Mouse (Mus musculus) erythroblast, adult 5-6 weeks (primary cell): ENCODE results near the gene Apobec1. TPM values are rescaled to one million over a fixed set of nuclear protein-coding genes. Genes with fewer than 3 reads are reported as not detected.
"Not testable (repeated sequence)": the region's sequence is repeated elsewhere in the genome, so short reads cannot be mapped to it uniquely, and the experiment has no call there.

Experiments
- ATAC-seq: replicated peaks from 2 replicates; pipeline ENCODE4 v1.8.0; 2016; ENCODE audit warnings: moderate number of reproducible peaks, mild to moderate bottlenecking, moderate TSS enrichment, inconsistent platforms; ENCODE audit not compliant: poor library complexity, low FRiP score, severe bottlenecking
- total RNA-seq, 2 experiments: library from RNA; stranded (forward) in 1 of 2; stranded (reverse) in 1 of 2; fragments of 150-400 nt in 1 of 2; fragments of 200-764, 138-1000 nt in 1 of 2; gene quantifications; 2 replicates each; pipeline versions ENCODE4 v1.2.3 to v1.2.4; 2015 to 2017; ENCODE audit warnings: low replicate concordance in 2 of 2

Apobec1 gene
- total RNA-seq, 2 experiments from 2014 or later, result 16.5 to 23.2 TPM

GRCm38 (mm10) chr6:122606661-122607060 lies 4.4 kb upstream of the Apobec1 start:
- no peak for ATAC-seq

GRCm38 (mm10) chr6:122605483-122605882 lies 3.2 kb upstream of the Apobec1 start:
- 0 out of 2 replicates have a peak, but pooled peaks have one; percentile 45 for ATAC-seq

GRCm38 (mm10) chr6:122604260-122604659 lies 2.0 kb upstream of the Apobec1 start:
- ATAC-seq, result no peak

GRCm38 (mm10) chr6:122602992-122603322 lies 713 bp upstream of the Apobec1 start:
- no peak for ATAC-seq

- no peak for ATAC-seq
Observed at GRCm38 (mm10) chr6:122601615-122602014, 629 bp downstream of the Apobec1 start.

GRCm38 (mm10) chr6:122601031-122601430 lies 1.2 kb downstream of the Apobec1 start:
- no peak for ATAC-seq

- ATAC-seq, result no peak
Observed at GRCm38 (mm10) chr6:122600066-122600646, 2.1 kb downstream of the Apobec1 start.

GRCm38 (mm10) chr6:122599054-122599737 lies 3.0 kb downstream of the Apobec1 start:
- ATAC-seq, result no peak

GRCm38 (mm10) chr6:122598436-122598835 lies 3.8 kb downstream of the Apobec1 start:
- ATAC-seq, result no peak

- ATAC-seq, result no peak
Observed at GRCm38 (mm10) chr6:122598014-122598413, 4.2 kb downstream of the Apobec1 start.

GRCm38 (mm10) chr6:122596608-122597007 lies 5.6 kb downstream of the Apobec1 start:
- ATAC-seq, result no peak

GRCm38 (mm10) chr6:122595637-122596036 lies 6.6 kb downstream of the Apobec1 start:
- ATAC-seq, result no peak

- no peak for ATAC-seq
Observed at GRCm38 (mm10) chr6:122592905-122593304, 9.3 kb downstream of the Apobec1 start.

GRCm38 (mm10) chr6:122591027-122591758 lies 11.1 kb downstream of the Apobec1 start:
- no peak for ATAC-seq

- no peak for ATAC-seq
Observed at GRCm38 (mm10) chr6:122579086-122579485, 23.2 kb downstream of the Apobec1 start.

- peak; percentile 62; the same call in 1 of the 2 replicates for ATAC-seq
Observed at GRCm38 (mm10) chr6:122577030-122577429, 25.2 kb downstream of the Apobec1 start.

- not testable (repeated sequence) for ATAC-seq
Observed at GRCm38 (mm10) chr6:122575037-122575436, 27.2 kb downstream of the Apobec1 start.

GRCm38 (mm10) chr6:122571617-122571959 lies 30.7 kb downstream of the Apobec1 start:
- no peak for ATAC-seq

- ATAC-seq, result peak; percentile 55; the same call in 1 of the 2 replicates
Observed at GRCm38 (mm10) chr6:122570695-122571616, 31.3 kb downstream of the Apobec1 start.

- ATAC-seq, result no peak
Observed at GRCm38 (mm10) chr6:122569762-122570161, 32.5 kb downstream of the Apobec1 start.
